ENCODE assay signal across 8 mouse cellular contexts in genomic region chr3:59059022-59059541, GRCm38 (mm10). TPM values are rescaled to one million over a fixed set of nuclear protein-coding genes. Genes with fewer than 3 reads are reported as not detected.
A peak's percentile ranks its signal among the peaks of the same experiment; 100 is the strongest.
DNase-seq lines count a peak whose midpoint lies in the region; ATAC-seq and TF ChIP-seq lines count a peak whose summit lies in the region.

No protein-coding gene starts in this region.

- TF ChIP-seq CTCF in testis, adult 2 months (IDR thresholded peaks at IDR 0.05; ENCODE audit: control insufficient read depth, insufficient read depth, insufficient replicate concordance, low read depth, low read length) = peak; percentile 44; the same call in 1 of the 2 replicates

- WGBS in forebrain, embryonic 10.5 days = 3% methylated on average over 7 of the region's 7 CpGs
- 2% methylated on average over 7 of the region's 7 CpGs for WGBS in heart, embryonic 16.5 days
- WGBS in liver, embryonic 12.5 days (ENCODE audit: insufficient replicate concordance) = 1% methylated on average over 7 of the region's 7 CpGs

- no peaks in the 10 kb centered on the region for H3K36me3 ChIP-seq in forebrain, embryonic 10.5 days (replicated peaks)
- no peaks in the 10 kb centered on the region for H3K36me3 ChIP-seq in heart, embryonic 16.5 days (ENCODE audit: control insufficient read depth, insufficient read depth)
- H3K36me3 ChIP-seq in liver, embryonic 12.5 days = no peaks in the 10 kb centered on the region
- H3K36me3 ChIP-seq in testis, adult 2 months (ENCODE audit: control insufficient read depth, insufficient read depth, low read length) = no peaks in the 10 kb centered on the region

- peak overlapping the region; percentile 63 for H3K4me2 ChIP-seq in heart, embryonic 16.5 days (ENCODE audit: low read depth, low read length)
- peak overlapping the region; percentile 64 for H3K4me2 ChIP-seq in liver, embryonic 12.5 days

- H3K27ac ChIP-seq in forebrain, embryonic 10.5 days = no peak overlapping the region
- peak overlapping the region; percentile 39; the same call in 1 of the 2 replicates for H3K27ac ChIP-seq in heart, embryonic 16.5 days (ENCODE audit: low read length)
- H3K27ac ChIP-seq in liver, embryonic 12.5 days = peak overlapping the region; percentile 72
- H3K27ac ChIP-seq in testis, adult 2 months (ENCODE audit: control insufficient read depth, insufficient read depth, low read depth, low read length) = no peak overlapping the region

- peak; percentile 80 for DNase-seq in ES-CJ7 (ENCODE audit: low read depth, low spot score)
- DNase-seq in c-Kit-positive CD71-negative TER-119-negative erythroid progenitor cells, embryonic 14.5 days (ENCODE audit: low read depth) = peak; percentile 77
- DNase-seq in forebrain, embryonic 10.5 days (ENCODE audit: extremely low spot score, low spot score) = peak; percentile 64
- DNase-seq in kidney, postnatal 25 days = peak; percentile 59 to 67
- DNase-seq in neural tube, embryonic 10.5 days (ENCODE audit: extremely low spot score, low spot score) = peak; percentile 59

- peak overlapping the region; percentile 25; the same call in 1 of the 2 replicates for H3K4me3 ChIP-seq in forebrain, embryonic 10.5 days
- peak overlapping the region; percentile 38 for H3K4me3 ChIP-seq in heart, embryonic 16.5 days (ENCODE audit: low read length)
- H3K4me3 ChIP-seq in liver, embryonic 12.5 days = peak overlapping the region; percentile 41
- H3K4me3 ChIP-seq in testis, adult 2 months (ENCODE audit: control insufficient read depth, low read depth, low read length) = no peak overlapping the region

- 0 out of 2 replicates have a peak overlapping the region, but pooled peaks have one; percentile 47 for H3K9ac ChIP-seq in heart, embryonic 16.5 days (ENCODE audit: low read length)
- H3K9ac ChIP-seq in liver, embryonic 12.5 days = peak overlapping the region; percentile 42

- TF ChIP-seq POLR2A in testis, adult 2 months (IDR thresholded peaks at IDR 0.05; ENCODE audit: control insufficient read depth, low read depth, low read length) = no peak

- H3K9me3 ChIP-seq in forebrain, embryonic 10.5 days = no peaks in the 10 kb centered on the region
- H3K9me3 ChIP-seq in heart, embryonic 16.5 days (replicated peaks; ENCODE audit: control insufficient read depth, low read length) = no peaks in the 10 kb centered on the region
- no peaks in the 10 kb centered on the region for H3K9me3 ChIP-seq in liver, embryonic 12.5 days (replicated peaks)

- peak; percentile 83 for ATAC-seq in heart, embryonic 16.5 days (replicated peaks; ENCODE audit: extremely low read depth, insufficient read depth, low FRiP score)
- ATAC-seq in liver, embryonic 12.5 days = peak; percentile 93

- no peaks in the 10 kb centered on the region for H3K27me3 ChIP-seq in forebrain, embryonic 10.5 days (ENCODE audit: poor library complexity, severe bottlenecking)
- no peaks in the 10 kb centered on the region for H3K27me3 ChIP-seq in heart, embryonic 16.5 days (ENCODE audit: control insufficient read depth, insufficient read depth, low read length)
- no peaks in the 10 kb centered on the region for H3K27me3 ChIP-seq in liver, embryonic 12.5 days (replicated peaks)
- no peaks in the 10 kb centered on the region for H3K27me3 ChIP-seq in testis, adult 2 months (ENCODE audit: control insufficient read depth, insufficient read depth, low read length)

- H3K4me1 ChIP-seq in forebrain, embryonic 10.5 days = peaks cover 13% of the 10 kb centered on the region
- H3K4me1 ChIP-seq in heart, embryonic 16.5 days (ENCODE audit: control insufficient read depth, insufficient read depth, low read length) = peaks cover 8% of the 10 kb centered on the region
- H3K4me1 ChIP-seq in liver, embryonic 12.5 days = peaks cover 85% of the 10 kb centered on the region
- no peaks in the 10 kb centered on the region for H3K4me1 ChIP-seq in testis, adult 2 months (ENCODE audit: control insufficient read depth, insufficient read depth, low read length)

RNA-seq across cellular contexts. Expression of gene Gpr171, which starts 42.5 kb away (rescaled TPM):
- polyA plus RNA-seq in forebrain, embryonic 10.5 days (2016; fragmentation: Nextera tagmentation; extraction: Ambion mirVana) = 1.6 TPM in 2 replicates
- 1.5 and 3.5 TPM in 2 replicates for polyA plus RNA-seq in heart, embryonic 16.5 days (2015; fragmentation: Nextera tagmentation; extraction: Ambion mirVana)
- polyA plus RNA-seq in liver, embryonic 12.5 days (2016; fragmentation: Nextera tagmentation; extraction: Ambion mirVana) = 2.2 and 2.3 TPM in 2 replicates
- polyA plus RNA-seq in testis, adult 2 months (2012; rRNA removed) = not detected in 2 replicates

RNA-seq across cellular contexts. Expression of gene Med12l, which starts 53.5 kb away (rescaled TPM):
- 2.9 and 3.1 TPM in 2 replicates for polyA plus RNA-seq in forebrain, embryonic 10.5 days (2016; fragmentation: Nextera tagmentation; extraction: Ambion mirVana)
- polyA plus RNA-seq in heart, embryonic 16.5 days (2015; fragmentation: Nextera tagmentation; extraction: Ambion mirVana) = 2.3 and 2.6 TPM in 2 replicates
- 1.9 and 2.1 TPM in 2 replicates for polyA plus RNA-seq in liver, embryonic 12.5 days (2016; fragmentation: Nextera tagmentation; extraction: Ambion mirVana)
- 4.0 and 4.6 TPM in 2 replicates for polyA plus RNA-seq in testis, adult 2 months (2012; rRNA removed)

Comparison
In these comparisons a context has a peak if more than half of its experiments do, and no peak if none do; other contexts are left out.
1. H3K27ac ChIP-seq: peak in heart, embryonic 16.5 days (single experiment) and liver, embryonic 12.5 days (single experiment); none in forebrain, embryonic 10.5 days (single experiment) and testis, adult 2 months (single experiment).
2. Peak in every context shown above with its lines, with median percentiles within 50 percentile points of each other: DNase-seq.